Mouse (Mus musculus): ENCODE data around the gene Eno3.

The Eno3 gene

GRCm38 (mm10) chr11:70655571-70656455 is 1.2 kb upstream of the Eno3 start:
- in situ Hi-C loops (cut with MboI): loop anchor here (25.0 kb wide), 1 partner anchor 644 kb away; the partner anchor contains the start of genes Acadvl, Dlg4 and Dvl2

- in situ Hi-C loops (cut with MboI): loop anchor here (25.0 kb wide), 1 partner anchor 644 kb away; the partner anchor contains the start of genes Acadvl, Dlg4 and Dvl2
These were observed 510 bp upstream of the Eno3 start for GRCm38 (mm10) chr11:70656456-70656927.

- in situ Hi-C loops (cut with MboI): loop anchor here (25.0 kb wide), 1 partner anchor 645 kb away; the partner anchor contains the start of genes Acadvl, Dlg4 and Dvl2
These were observed 571 bp downstream of the Eno3 start for GRCm38 (mm10) chr11:70657573-70657972.

GRCm38 (mm10) chr11:70657991-70658390 is 989 bp downstream of the Eno3 start:
- in situ Hi-C loops (cut with MboI): loop anchor here (25.0 kb wide), 1 partner anchor 646 kb away; the partner anchor contains the start of genes Acadvl, Dlg4 and Dvl2

- in situ Hi-C loops (cut with MboI): loop anchor here (25.0 kb wide), 1 partner anchor 646 kb away; the partner anchor contains the start of genes Acadvl, Dlg4 and Dvl2
These were observed 1.5 kb downstream of the Eno3 start for GRCm38 (mm10) chr11:70658521-70658920.

GRCm38 (mm10) chr11:70658942-70659341 is 1.9 kb downstream of the Eno3 start:
- in situ Hi-C loops (cut with MboI): loop anchor here (25.0 kb wide), 1 partner anchor 647 kb away; the partner anchor contains the start of genes Acadvl, Dlg4 and Dvl2

GRCm38 (mm10) chr11:70660571-70660970 is 3.6 kb downstream of the Eno3 start:
- in situ Hi-C loops (cut with MboI): loop anchor here (25.0 kb wide), 1 partner anchor 648 kb away; the partner anchor contains the start of genes Acadvl, Dlg4 and Dvl2

- in situ Hi-C loops (cut with MboI): loop anchor here (25.0 kb wide), 1 partner anchor 651 kb away; the partner anchor contains the start of genes Acadvl, Dlg4 and Dvl2
These were observed 6.1 kb downstream of the Eno3 start for GRCm38 (mm10) chr11:70663101-70663500.

GRCm38 (mm10) chr11:70663957-70664356 is 7.0 kb downstream of the Eno3 start:
- in situ Hi-C loops (cut with MboI): loop anchor here (25.0 kb wide), 1 partner anchor 652 kb away; the partner anchor contains the start of genes Acadvl, Dlg4 and Dvl2

- in situ Hi-C loops (cut with MboI): loop anchor here (25.0 kb wide), 1 partner anchor 652 kb away; the partner anchor contains the start of genes Acadvl, Dlg4 and Dvl2
These were observed 7.7 kb downstream of the Eno3 start for GRCm38 (mm10) chr11:70664741-70665140.

GRCm38 (mm10) chr11:70666687-70667086 is 9.7 kb downstream of the Eno3 start:
- in situ Hi-C loops (cut with MboI): loop anchor here (25.0 kb wide), 1 partner anchor 654 kb away; the partner anchor contains the start of genes Acadvl, Dlg4 and Dvl2

- in situ Hi-C loops (cut with MboI): loop anchor here (25.0 kb wide), 1 partner anchor 655 kb away; the partner anchor contains the start of genes Acadvl, Dlg4 and Dvl2
These were observed 10.5 kb downstream of the Eno3 start for GRCm38 (mm10) chr11:70667271-70668150.

- in situ Hi-C loops (cut with MboI): loop anchor here (25.0 kb wide), 1 partner anchor 656 kb away; the partner anchor contains the start of genes Acadvl, Dlg4 and Dvl2
These were observed 11.4 kb downstream of the Eno3 start for GRCm38 (mm10) chr11:70668335-70668770.

GRCm38 (mm10) chr11:70668771-70669505 is 11.9 kb downstream of the Eno3 start, which contains the start of gene Spag7:
Gene Spag7 (minus strand): TSS chr11:70669416.
- in situ Hi-C loops (cut with MboI): loop anchor here (25.0 kb wide), 1 partner anchor 657 kb away; the partner anchor contains the start of genes Acadvl, Dlg4 and Dvl2

GRCm38 (mm10) chr11:70669582-70670345 is 12.8 kb downstream of the Eno3 start:
- in situ Hi-C loops (cut with MboI): loop anchor here (25.0 kb wide), 1 partner anchor 657 kb away; the partner anchor contains the start of genes Acadvl, Dlg4 and Dvl2

- in situ Hi-C loops (cut with MboI): loop anchor here (25.0 kb wide), 1 partner anchor 658 kb away; the partner anchor contains the start of genes Acadvl, Dlg4 and Dvl2
These were observed 13.5 kb downstream of the Eno3 start for GRCm38 (mm10) chr11:70670483-70670882.

- in situ Hi-C loops (cut with MboI): loop anchor here (25.0 kb wide), 1 partner anchor 659 kb away; the partner anchor contains the start of genes Acadvl, Dlg4 and Dvl2
These were observed 14.5 kb downstream of the Eno3 start for GRCm38 (mm10) chr11:70671333-70672047.

- in situ Hi-C loops (cut with MboI): loop anchor here (25.0 kb wide), 1 partner anchor 662 kb away; the partner anchor contains the start of genes Acadvl, Dlg4 and Dvl2
These were observed 17.0 kb downstream of the Eno3 start for GRCm38 (mm10) chr11:70674014-70674413.

Data from mature B cell (primary cell).